Mouse (Mus musculus): ENCODE data around the gene Sbf2.
A peak's percentile ranks its signal among the peaks of the same experiment; 100 is the strongest.

The Sbf2 gene

GRCm38 (mm10) chr7:110270455-110270854, 344.3 kb downstream of the Sbf2 start:
- no peak for DNase-seq

- no peak for DNase-seq
These were observed 344.9 kb downstream of the Sbf2 start for GRCm38 (mm10) chr7:110269777-110270176.

- DNase-seq: no peak
These were observed 346.2 kb downstream of the Sbf2 start for GRCm38 (mm10) chr7:110268511-110268910.

DNA sequence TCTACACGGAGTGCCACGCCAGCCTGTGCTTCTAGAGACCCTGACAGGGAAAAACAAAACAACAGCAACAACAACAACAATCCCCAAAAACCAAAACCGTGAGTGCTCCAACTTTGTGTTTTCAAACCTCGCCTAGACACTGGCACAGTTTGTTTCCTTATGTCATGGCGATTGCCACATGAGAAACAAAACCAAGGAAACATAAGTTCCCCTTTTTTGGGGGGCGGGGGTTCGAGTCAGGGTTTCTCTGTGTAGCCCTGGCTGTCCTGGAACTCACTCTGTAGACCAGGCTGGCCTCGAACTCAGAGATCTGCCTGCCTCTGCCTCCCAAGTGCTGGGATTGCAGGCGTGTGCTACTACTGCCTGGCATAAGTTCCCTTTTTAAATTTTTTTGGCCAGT, 346.7 kb downstream of the Sbf2 start:
- DNase-seq: no peak

GRCm38 (mm10) chr7:110267014-110267413, 347.7 kb downstream of the Sbf2 start:
- DNase-seq: no peak

- peak; percentile 69 for DNase-seq
These were observed 348.9 kb downstream of the Sbf2 start for GRCm38 (mm10) chr7:110265796-110266195.

DNA sequence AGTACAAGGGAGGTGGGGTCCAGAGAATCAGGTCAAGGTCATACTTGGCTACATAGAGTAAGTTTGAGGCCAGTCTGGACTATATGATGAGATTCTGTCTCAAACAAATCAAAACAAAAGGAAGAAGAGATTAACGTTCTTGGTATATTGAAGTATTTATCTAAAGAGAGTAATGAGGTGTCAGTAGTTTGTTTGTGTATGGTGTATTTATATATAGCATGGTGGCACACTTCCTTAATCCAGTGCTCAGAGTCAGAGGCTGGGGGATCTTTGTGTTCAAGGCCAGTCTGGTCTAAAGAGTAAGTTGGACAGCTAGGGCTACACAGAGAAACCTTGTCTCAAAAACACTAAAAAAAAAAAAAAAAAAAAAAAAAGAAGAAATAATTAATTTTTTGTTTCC, 351.2 kb downstream of the Sbf2 start:
- DNase-seq: no peak

DNA sequence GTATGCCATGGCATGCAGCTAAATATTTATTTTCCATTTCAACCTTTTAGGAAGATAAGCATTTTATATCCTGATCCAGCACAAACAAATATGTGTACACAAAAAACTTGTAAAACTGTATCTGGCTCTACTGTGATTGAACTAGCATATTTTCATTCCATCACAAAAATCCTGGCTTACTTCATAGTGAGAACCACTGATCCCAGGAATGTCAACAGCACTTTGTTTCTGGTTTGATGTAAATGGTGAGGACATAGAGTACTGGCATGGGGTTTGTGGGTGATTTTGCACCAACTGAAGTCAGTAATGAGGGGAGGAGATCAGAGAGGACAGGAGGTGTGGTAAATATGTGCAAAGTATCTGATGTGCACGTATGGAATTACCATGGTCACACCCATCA, 352.1 kb downstream of the Sbf2 start:
- no peak for DNase-seq

- no peak for DNase-seq
These were observed 352.9 kb downstream of the Sbf2 start for GRCm38 (mm10) chr7:110261807-110262206.

DNA sequence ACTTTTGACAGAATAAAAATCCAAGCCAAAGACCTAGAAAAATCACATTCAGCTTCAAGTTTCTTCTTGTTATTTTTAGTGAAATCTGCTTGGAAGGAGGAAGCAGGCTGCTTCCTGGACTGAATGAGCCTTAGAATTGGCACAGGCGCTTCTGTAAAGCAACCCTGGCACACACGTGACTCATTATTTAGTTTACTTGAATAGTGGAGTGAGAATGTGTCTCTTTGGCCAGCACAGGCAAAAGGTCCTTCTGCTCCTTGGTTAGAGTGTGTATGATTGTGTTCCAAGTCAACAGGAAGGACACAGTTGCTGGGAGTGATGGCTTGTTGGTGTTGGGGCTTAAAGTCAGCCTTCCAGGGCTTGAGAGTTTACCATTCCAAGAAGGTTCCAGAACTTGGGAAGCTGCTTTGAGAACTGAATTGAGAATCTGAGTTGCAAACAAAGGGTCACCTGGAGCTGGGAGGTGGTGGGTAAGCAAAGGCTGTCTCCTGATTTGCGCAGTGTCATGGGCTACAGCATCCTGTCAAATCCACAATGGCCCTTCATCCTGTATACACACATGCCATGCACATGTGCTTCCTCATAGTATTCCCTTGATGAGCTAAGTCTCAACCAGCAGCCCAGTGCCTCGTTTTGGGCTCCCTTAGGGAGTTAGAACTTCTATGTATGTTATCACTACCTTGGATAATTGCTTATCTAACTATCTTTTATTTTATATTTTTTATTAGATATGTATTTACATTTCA, 354.6 kb downstream of the Sbf2 start:
- DNase-seq: no peak

GRCm38 (mm10) chr7:110258196-110258950, 356.3 kb downstream of the Sbf2 start:
- DNase-seq: no peak
